Mouse (Mus musculus): ENCODE data around the gene 3100002H09Rik. TPM values are rescaled to one million over a fixed set of nuclear protein-coding genes. Genes with fewer than 3 reads are reported as not detected.

Gene 3100002H09Rik
- total RNA-seq, 2 experiments from 2014 or later = not detected

DNA sequence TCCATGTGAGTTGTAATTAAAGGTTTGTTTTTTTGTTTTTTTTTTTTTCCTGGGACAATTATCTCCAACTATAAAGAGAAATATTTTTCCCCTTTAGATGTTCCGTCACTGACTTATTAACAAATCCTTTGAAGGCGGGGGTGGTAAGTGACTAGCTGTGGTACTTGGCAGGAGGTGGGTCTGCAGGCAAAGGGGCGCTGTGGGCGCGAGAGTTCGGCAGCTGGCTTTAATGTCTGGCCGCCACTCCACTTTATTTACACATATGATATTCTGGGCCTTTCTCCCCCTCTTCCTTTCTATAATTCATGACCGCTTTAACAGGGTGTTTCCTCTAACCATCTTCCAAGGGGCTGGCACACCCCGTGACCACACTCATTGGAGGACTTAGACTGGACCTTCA lies 5.4 kb upstream of the 3100002H09Rik start:
- no peak for DNase-seq (ENCODE audit: low spot score in 2 of 2)

GRCm38 (mm10) chr4:124615406-124615960 lies 4.9 kb upstream of the 3100002H09Rik start:
- DNase-seq (ENCODE audit: low spot score in 2 of 2) = no peak

DNA sequence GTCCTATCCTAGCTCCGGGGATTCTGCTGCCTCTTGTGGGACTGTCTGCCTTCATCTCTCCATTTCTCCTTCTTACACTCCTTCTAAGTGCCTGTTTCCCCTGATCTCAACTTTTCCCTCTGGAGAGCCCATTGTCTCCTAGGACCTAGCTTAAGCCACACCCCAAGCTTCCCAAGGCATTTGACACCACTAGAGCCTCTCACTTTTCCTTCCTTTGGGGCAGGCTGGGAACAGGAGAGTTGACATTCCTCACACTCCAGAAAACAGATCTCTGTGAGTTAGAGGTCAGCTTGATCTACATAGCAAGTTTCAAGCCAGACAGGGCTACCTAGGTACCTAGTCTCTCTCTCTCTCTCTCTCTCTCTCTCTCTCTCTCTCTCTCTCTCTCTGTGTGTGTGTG lies 3.6 kb upstream of the 3100002H09Rik start:
- DNase-seq (ENCODE audit: low spot score in 2 of 2) = no peak

DNA sequence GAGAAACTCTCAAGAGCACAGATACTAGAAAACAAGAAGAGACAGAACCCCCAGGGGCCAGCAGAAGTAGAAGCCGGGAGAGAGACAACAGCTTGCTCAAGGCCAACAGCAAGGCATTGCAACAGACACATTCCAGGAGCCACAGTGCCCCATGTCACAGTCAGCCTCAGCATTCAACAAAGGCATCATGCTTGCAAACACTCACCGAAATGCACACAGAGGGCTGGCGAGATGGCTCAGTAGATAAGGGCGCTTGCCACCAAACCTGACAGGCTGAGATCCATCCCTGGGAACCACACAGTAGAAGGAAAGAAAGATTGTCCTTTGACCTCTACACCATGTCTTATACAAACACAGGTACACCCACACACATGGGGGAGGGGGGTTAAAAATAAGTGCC lies 1.2 kb upstream of the 3100002H09Rik start:
- no peak for DNase-seq (ENCODE audit: low spot score in 2 of 2)

GRCm38 (mm10) chr4:124610066-124610465 lies 537 bp downstream of the 3100002H09Rik start:
- DNase-seq (ENCODE audit: low spot score in 2 of 2) = no peak

GRCm38 (mm10) chr4:124607166-124607565 lies 3.4 kb downstream of the 3100002H09Rik start:
- DNase-seq (ENCODE audit: low spot score in 2 of 2) = no peak

GRCm38 (mm10) chr4:124606180-124606579 lies 4.4 kb downstream of the 3100002H09Rik start:
- DNase-seq (ENCODE audit: low spot score in 2 of 2) = no peak

GRCm38 (mm10) chr4:124605255-124605654 lies 5.3 kb downstream of the 3100002H09Rik start:
- no peak for DNase-seq (ENCODE audit: low spot score in 2 of 2)

DNA sequence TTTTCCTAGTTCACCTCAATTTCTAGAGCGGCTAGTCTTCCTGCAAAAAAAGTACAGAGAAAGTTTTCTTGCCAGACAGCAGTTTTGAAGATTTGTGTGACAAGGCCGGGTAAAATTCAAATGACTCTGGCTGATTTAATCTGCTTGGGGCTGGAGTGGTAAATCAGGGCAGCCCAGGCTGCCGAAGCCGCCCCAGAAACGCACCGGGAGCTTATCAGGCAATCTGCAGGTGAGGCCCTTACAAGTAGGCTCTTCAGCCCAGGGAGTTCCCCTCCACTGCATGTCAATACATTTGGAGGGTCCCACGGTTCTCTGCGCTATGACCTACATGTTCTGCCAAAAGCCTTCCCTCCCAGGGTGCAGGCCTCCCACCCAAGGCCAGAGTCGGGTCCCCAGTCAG lies 6.9 kb downstream of the 3100002H09Rik start:
- no peak for DNase-seq (ENCODE audit: low spot score in 2 of 2)

DNA sequence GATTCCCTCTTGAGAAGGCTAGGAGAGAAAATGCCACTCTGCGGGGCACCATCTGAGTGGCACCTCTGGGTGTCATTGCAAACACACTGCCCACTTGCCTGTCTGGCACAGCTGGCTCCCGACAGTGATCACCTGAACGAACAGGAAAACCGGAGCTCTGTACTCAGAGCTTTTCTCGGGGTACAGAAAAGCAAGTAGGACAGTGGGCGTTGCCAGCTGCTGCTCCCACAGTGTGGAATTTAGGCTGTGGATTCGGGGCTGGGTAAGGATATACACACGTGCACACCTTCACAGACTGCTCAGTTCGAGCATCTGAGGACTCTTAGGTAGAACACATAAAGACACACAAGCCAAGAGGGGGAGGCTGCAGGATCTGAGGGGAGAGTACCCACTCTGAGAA lies 14.7 kb downstream of the 3100002H09Rik start:
- no peak for DNase-seq (ENCODE audit: low spot score in 2 of 2)

- no peak for DNase-seq (ENCODE audit: low spot score in 2 of 2)
These were observed 15.7 kb downstream of the 3100002H09Rik start for GRCm38 (mm10) chr4:124594933-124595332.

DNA sequence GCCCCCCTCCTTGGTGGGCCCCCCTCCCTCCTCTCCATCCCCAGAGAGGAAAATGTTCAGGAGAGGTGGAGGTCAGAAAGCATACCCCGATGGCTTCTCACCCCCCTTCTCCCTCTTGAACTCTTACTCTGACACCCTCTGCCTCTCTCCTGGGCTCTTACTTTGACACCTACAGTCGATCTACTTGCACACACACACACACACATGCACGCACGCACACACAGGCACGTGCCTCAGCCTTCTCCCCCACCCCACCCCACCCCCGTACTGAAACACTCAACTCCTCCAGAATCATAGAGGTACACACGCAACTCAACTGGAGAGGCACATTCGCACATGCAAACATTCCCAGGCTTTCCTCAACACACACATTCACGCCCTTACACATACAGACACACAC lies 16.9 kb downstream of the 3100002H09Rik start:
- no peak for DNase-seq (ENCODE audit: low spot score in 2 of 2)

GRCm38 (mm10) chr4:124593210-124593609 lies 17.4 kb downstream of the 3100002H09Rik start:
- DNase-seq (ENCODE audit: low spot score in 2 of 2) = no peak

DNA sequence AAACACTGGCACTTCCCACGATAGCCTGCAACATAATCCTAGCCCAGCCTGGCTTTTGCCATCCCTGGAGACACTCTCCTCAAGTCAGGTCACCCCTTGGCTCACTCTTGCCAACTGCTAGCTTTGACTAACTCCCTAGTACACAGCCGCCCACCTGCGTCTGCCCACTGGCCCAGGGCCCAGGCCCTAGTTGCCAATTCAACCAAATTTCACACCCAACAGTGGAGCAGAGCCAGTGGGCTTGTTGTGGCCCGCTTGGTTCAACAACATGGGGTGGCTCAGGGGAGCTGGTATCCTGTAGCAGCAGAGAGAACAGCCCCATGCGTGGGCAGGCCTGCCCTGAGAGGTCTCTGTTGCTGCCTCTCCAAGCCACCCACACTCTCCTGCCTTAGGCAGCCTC lies 18.4 kb downstream of the 3100002H09Rik start:
- DNase-seq (ENCODE audit: low spot score in 2 of 2) = no peak

- DNase-seq (ENCODE audit: low spot score in 2 of 2) = no peak
These were observed 29.9 kb downstream of the 3100002H09Rik start for GRCm38 (mm10) chr4:124580695-124581094.

GRCm38 (mm10) chr4:124575955-124576445 lies 34.6 kb downstream of the 3100002H09Rik start:
- no peak for DNase-seq (ENCODE audit: low spot score in 2 of 2)

- no peak for DNase-seq (ENCODE audit: low spot score in 2 of 2)
These were observed 35.2 kb downstream of the 3100002H09Rik start for GRCm38 (mm10) chr4:124575269-124575954.

DNA sequence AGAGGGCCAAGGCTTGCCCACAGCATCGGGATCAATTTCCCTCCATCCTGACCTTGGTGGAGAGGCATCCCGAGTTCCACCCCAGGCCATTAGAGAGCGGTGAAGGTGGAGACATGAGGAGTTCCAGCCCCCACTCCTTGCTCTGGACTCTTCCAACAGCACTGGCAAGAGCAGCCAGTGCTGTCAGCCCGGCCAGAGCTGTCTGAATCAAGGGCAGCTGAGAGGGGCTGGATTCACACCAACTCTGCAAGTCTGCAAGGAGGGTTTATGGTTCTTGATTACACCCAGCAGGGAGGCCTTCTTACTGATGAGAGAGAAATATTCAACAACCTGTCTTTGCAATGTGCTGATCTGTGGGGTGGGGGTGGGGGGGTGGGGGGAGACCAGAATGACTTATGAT lies 37.0 kb downstream of the 3100002H09Rik start:
- no peak for DNase-seq (ENCODE audit: low spot score in 2 of 2)

GRCm38 (mm10) chr4:124570977-124571376 lies 39.6 kb downstream of the 3100002H09Rik start:
- DNase-seq (ENCODE audit: low spot score in 2 of 2) = peak; percentile 44 to 70

DNA sequence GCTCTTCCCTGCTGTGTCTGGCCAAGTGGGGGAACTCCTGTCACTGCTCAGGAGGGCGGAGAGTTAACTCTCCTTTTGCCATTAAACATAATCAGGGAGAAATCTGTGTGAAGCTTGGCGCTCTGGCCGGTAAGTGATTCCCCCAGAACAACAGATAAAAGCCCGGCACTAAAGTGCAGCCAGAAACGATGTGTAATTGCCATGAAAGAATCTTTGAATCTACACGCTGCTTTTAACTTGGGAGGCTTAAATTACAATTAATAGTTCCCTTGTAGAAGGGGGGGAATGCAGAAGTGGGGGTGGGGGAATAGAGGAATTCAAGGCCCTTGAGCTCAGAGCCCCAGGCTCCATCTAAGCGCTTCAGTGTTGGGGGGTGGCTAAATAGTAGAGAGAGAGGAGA lies 40.9 kb downstream of the 3100002H09Rik start:
- DNase-seq (ENCODE audit: low spot score in 2 of 2) = no peak

DNA sequence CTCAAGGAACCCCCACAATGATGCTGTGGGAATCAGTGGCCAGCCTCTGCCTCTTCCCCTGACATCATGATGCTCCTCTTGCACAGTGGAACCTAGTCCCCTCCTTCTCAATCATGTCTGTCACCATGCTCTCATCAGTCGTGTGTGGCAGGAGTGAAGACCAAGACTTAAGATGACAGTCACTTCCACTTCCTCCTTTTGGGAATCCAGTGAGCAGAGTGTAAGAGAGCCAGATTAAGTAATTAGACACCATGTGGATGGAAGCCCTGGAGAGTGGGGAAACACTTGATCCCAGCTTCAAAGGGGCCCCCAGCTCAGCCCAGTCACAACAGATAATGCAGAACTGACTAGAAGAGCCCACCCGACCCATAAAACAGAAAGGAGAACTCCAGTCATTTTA lies 47.2 kb downstream of the 3100002H09Rik start:
- DNase-seq (ENCODE audit: low spot score in 2 of 2) = no peak

GRCm38 (mm10) chr4:124562721-124563120 lies 47.9 kb downstream of the 3100002H09Rik start:
- no peak for DNase-seq (ENCODE audit: low spot score in 2 of 2)
